Mouse (Mus musculus): ENCODE data around the gene Cacnb4. TPM values are rescaled to one million over a fixed set of nuclear protein-coding genes. Genes with fewer than 3 reads are reported as not detected.

Cacnb4 gene
- total RNA-seq, 4 experiments from 2014 or later: 146 to 175 (median 160) TPM

DNA sequence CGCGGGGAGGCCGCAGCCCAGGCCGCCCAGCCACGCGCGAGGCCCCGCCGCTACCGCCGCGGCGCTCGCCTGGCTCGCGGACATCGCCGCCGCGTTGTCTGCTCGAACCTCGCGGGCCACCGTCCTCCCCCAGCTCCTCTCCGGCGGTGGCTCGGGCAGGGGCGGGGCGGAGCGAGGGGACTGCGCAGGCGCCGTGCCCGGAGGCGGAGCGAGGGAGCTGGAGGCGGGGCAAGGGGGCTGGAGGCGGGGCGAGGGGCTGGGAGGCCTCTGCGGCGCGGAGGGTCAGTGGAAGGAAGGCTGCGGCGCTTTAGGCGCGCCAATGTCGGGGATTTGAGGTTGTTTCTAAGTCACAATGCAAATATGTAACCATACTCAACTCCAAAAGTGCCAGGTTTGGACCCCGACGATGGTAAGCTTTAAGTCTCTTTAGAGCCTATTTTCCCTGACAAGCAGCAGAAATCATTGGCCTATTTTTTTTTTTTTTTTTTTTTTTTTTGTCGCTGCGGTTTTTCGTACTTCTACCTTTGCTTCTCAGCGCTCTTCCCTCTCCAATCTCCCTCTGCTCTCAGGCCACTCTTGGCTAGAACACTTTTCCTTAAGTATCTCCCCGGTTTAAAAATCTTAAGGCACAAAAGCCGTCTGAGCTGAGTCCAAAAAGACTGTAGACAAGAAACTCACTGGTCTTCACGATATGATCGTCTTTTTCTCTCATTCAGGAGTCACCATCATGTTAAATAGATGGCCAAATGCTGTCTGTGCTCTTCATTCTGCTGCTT is 251.7 kb downstream of the Cacnb4 start, which contains the start of gene Arl5a:
Arl5a (minus strand) TSS at position 155 of the 776 bp plus-strand sequence.
- peak; percentile 89 to 90 for DNase-seq (ENCODE audit: low spot score in 2 of 2)

DNA sequence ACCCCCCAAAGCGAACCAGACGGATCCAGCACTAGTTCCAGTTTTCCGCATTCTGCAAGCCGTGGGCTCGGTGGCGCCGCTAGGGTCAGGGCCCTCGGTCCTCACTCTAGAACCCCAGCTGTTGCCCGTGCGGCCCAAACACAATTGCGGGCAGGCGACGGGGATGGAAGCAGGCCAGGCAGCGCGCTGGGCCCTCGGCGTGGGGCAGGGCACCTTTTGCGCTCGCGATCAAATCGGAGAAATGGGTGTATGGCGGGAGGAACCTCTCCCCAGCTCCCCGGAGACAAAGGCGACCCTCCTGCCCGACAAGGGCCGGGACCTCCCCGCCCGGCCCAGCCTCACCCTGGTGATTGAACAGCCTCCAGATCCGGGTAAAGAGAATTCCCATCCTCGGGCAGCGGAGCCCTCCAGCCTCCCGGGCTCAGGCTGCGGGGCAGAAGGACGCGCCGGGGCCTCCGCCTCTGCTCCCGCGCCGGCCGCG is 252.3 kb downstream of the Cacnb4 start:
- peak in 1 of 2 experiments; percentile 33 for DNase-seq (ENCODE audit: low spot score in 2 of 2)

DNA sequence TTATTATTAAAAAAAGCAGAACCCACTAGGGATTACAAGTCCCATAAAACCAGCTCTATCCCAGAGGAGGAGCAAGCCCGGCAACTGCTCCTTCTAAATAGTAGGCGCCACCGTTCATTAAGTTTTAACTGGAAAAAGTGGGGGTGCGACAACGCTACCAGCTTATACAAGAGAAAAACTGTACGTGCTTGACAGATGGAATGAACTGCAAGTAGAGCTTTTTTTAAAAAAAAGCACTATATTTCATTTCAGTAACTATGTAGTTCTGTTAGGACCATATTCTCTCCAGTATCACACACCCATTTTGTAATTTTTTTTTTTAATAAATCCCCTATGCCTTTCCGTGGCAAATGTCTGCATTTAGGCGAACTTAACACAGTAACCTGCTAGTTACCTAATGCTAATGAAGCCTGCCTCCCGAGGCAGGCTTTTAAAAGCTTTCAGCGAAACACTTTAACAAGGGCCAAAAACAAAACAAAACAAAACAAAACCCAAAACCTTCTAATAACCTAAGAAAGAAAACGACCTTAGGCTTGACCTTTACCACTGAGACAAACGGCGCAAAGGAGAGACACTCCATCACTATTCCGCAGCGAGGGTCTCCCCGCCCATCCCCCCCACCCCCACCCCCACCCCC is 252.9 kb downstream of the Cacnb4 start:
- no peak for DNase-seq (ENCODE audit: low spot score in 2 of 2)

DNA sequence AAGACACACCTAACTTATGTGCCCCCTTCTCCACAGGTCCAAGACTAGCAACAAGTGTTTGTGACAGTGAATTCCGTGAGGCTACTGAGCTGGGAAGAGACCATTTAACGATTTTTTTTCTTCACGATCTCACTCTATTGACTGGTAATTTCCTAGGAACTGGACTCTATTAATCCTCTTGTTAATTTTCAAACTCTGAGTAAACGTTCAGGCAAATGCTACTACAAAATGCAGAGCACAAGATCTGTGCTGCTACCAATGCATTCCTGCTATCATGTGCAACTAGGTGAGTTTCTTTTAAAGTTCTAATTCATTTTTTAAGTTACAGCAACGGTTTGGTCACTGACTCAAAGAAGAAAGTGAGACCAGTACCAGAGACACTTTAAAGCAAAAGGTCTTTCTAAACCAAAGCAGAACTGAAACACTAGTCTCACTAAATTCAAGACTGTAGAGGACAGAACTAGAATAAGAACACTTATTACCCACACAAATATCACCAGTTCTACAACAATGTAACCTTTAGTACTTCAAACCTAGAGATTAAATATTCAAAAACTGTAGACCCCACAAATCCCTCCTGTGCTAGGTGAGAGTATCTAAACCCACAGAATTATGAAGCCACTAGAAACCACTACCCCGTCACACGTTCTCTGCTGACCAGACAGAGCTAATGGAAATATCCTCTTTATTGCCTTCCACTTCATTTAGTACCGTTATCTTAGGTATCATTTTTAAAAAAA is 253.6 kb downstream of the Cacnb4 start:
- DNase-seq (ENCODE audit: low spot score in 2 of 2): no peak

DNA sequence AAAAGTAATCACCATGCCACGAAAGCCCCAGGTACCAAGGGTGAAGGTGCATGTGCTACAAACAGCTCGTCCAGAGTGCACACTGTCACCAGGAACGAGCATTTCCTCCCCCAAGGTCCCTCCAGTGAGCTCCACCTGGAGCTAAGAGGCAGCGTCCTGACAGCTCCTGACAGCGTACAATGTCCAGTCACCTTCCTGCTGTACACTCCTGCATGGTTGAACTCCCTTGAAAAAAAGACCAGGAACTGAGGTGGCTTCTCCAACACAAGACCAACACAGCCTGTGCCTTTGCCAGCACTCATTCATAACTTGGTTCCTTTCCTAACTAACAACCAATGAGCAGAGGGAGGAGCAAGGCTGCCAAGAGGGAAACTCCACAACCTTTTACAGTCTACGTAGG is 255.4 kb downstream of the Cacnb4 start:
- DNase-seq (ENCODE audit: low spot score in 2 of 2): no peak

DNA sequence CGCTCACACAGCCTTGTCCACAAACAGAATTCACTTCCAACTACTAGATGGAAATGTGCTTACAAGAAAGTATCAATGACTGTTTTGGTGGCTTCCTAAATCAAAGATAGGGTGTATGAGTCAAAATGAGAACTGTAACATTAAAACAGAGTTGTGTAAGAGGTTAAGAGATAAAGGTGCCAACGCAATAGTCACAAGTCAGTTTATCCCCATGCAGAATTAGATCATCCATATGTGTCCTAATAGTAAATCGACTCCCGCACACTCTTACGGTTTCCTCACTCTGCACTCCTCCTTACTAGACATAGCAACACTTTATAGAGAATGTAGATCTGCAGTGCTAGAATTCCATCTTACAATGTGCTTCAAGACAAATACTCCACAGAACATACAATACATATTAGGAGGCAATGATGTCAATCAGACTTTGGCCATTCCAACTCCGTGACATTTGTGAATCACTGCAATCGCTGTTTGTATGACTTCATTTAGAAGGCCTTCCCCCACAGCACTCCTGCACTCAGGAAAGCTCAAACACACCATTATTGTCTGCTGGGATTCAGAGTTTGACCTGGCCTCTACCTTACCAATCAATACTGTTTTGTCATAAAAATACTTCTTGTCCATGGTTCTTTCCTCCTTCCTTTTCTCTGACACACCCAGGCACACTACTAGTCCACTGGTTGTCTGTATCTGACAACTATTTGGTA is 256.5 kb downstream of the Cacnb4 start:
- DNase-seq (ENCODE audit: low spot score in 2 of 2): no peak

DNA sequence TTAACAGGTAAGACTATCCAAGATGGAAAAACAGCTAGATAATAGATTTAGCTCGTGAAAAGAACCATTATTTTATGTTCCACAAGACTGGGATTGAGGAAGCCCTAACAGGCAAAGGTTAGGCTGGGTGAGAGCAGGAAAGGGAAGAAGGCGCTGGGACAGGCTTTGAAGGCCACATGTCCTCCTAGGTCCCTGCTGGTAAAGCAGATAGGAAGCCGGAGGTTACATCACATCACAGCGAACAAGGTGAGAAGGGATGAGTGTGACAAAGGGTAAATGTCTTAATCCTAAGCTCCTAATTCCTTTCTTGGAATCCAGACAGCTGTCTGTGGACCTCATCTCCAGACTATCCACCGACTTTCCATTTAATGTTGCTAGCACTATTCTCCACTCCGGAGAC is 257.3 kb downstream of the Cacnb4 start:
- DNase-seq (ENCODE audit: low spot score in 2 of 2): no peak

DNA sequence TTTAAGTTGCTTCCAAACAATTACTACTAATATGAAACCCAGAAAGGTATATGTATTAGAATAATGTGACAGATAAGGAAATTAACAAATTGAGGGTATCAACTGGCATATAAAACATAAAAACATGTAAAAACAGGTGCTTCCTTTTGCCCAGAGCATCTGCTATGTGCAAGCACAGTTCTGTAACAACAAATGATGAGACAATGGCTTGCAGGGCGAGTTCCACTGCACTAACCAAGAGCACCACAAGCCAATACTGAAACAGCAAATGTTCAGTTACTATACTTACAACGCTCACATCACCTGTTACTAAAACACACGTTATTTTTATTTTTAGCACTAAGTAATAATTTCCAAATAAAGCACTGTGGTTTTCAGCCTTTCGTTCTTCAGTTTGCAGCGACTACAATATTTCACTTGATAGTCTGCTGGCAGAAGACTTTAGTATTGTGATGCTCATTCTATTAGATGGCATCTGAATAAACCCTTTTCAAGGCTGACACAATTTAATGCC is 264.1 kb downstream of the Cacnb4 start:
- no peak for DNase-seq (ENCODE audit: low spot score in 2 of 2)

DNA sequence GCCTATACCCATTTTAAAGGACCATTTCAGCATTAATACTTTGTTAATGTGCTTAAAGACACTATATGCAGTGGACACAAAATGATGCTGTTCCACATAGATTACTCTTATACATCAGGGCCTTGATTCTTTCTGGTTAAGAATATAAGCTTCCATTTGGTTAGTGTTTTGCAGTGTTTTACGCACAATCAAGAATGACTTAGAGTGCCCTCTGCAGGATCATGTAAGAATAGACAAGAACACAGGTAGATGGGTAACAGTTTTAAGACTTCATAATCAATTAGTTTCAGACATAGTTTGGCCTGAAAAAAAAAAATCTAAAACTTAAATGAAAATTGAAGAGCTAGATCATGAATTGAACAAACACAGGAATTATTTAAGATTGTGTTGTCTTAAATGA is 270.2 kb downstream of the Cacnb4 start:
- DNase-seq (ENCODE audit: low spot score in 2 of 2): no peak

DNA sequence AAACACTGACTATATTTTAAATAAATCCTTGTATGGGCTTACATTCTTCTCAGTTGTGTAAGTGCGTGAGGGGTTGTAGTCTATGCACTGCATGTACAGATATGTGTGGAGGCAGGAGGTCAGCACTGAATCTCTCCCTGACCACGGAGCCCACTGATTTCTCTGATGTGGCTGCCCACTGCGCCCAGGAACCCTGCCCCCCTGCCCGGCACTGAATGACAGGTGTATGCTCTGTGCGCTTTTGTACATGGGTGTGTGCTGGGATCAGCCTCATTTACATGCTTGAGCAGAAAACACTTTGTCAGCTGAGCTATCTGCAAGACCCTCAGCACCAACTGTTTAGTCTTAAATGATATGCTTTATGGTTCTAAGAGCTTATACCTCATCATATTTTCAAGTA is 271.4 kb downstream of the Cacnb4 start:
- DNase-seq (ENCODE audit: low spot score in 2 of 2): no peak

DNA sequence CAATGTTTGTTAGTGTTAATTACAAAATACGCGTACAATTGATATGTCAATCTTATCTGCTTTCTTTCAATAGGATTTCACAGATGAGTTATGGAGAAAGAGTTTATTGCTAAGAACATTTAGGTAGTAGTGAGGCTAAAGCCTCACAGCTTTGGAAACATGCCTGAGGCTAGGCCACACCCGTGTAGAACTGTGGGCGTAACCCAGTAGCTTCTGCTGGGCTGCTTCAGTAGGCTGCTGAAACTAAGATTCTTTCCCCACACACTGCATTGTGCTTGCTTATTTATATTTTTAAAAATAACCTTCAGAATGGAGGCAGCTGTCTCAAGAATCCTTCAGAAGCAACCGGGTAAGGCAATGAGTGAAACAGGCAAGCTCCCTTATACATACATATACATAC is 282.1 kb downstream of the Cacnb4 start:
- DNase-seq (ENCODE audit: low spot score in 2 of 2): peak in 1 of 2 experiments; percentile 27

DNA sequence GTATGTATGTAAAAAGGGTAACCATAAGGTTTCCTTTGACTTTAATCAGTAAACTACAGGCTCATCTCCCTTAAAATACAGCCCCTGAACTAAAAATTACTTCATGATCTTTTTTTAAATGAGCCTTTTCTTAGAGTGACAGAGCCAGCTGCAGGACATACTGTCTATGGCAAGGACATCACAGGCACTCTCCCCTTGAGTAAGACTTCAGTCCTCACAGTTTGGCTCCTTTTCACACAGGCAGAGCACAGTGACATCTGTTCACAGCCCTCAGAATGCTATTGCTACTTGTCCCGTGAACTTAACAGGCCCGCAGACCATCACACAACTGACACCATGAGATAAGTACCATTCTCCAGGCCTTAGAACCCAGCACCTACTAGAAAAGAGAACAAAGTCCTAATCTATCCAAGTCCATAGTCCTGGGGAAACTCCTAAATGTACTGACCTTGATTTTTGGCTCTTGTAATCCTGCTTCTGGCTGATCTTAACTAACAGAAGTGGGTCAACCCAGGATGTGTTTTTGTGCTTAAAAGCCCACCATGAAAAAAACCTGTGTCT is 286.1 kb downstream of the Cacnb4 start:
- no peak for DNase-seq (ENCODE audit: low spot score in 2 of 2)

DNA sequence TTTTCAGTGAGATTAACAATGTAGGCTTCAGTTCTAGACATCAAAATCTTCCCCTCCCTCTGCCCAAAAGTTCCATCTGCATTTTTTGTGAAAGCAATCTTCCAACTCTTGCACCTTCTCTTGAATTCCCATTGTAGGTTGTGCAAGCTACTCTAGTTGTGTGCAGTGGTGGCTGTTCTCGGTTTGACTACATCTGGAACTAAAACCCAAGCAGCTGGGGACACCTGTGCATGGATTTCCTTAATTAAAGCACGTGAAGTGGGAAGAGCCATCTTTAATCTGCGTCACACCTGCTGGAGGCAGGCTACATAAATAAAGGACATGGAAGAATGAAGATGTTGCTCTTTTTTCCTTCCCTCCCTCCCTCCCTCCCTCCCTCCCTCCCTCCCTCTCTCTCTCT is 286.7 kb downstream of the Cacnb4 start:
- no peak for DNase-seq (ENCODE audit: low spot score in 2 of 2)

DNA sequence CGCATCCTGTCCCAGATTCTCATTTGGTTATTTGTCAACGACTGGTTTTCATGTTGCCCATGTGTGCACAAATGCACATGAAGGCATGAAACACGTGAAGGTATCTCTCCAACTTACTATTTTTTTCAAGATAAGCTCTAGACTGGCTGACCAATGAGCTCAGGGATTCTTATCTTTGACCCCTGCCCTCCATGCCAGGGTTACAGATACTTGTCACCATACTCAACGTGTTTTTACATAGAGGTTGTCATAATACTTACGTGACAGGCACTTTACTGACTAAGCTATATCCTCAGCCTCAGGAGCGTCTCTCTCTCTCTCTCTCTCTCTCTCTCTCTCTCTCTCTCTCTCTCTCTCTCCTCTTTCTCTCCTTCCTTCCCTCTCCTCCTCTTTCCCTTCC is 290.2 kb downstream of the Cacnb4 start:
- no peak for DNase-seq (ENCODE audit: low spot score in 2 of 2)

DNA sequence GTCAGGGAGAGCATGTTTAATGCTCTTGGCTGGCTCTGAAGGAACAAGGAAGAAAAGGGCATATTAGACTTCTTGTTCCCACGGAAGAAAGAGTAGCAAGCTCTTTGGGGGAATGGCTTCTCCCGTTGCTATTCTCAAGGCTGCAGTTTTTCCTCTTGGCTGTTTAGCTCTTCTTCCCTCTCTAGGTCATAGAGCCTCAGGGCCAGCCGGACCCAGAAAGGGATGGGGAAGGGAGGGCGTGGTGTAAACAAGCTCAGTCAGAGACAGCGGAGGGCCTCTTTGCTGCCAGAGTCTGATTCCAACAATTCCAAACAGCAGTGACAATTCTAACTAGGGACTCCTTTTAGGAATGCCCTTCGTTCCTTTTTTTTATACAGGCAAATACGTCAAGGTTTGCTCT is 290.6 kb downstream of the Cacnb4 start:
- DNase-seq (ENCODE audit: low spot score in 2 of 2): no peak

DNA sequence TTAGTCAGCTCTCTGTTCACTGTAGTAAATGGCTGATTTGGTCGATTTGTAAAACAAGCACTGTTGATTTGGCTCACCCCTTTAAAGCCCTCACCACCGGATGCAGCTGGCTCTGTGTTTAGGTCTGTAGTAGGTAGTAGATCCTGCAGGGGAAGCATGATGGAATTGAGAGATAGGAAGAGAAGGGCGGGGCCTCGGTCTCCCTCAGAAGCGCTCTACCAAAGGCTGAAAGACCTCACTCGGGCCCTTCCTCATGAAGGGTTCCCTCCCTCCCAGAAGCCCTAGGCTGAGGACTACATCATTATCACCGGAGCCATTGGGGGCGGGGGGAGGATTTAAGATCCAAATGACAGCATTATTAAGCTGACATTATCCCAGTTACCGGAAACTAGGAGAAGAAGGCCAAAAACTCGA is 297.8 kb downstream of the Cacnb4 start:
- DNase-seq (ENCODE audit: low spot score in 2 of 2): no peak

DNA sequence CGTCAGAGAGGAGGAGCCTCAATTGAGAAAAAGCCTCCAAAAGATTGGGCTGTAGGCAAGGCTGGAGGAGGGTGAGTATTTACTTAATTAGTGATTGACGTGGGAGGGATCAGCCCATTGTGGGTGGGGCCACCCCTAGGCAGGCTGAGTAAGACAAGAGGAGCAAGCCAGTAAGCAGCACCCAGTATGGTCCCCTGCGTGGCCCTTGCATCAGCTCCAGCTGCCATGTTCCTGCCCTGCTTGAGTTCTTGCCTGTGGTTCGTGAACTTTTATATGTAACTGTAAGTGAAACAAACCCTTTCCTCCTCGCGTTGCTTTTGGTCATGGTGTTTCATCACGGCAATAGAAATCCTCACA is 298.2 kb downstream of the Cacnb4 start, which contains the start of gene Neb:
Neb (minus strand) TSS at position 27 of the 357 bp plus-strand sequence.
- no peak for DNase-seq (ENCODE audit: low spot score in 2 of 2)

Measured in left cerebral cortex, adult 8-10 months (tissue).